Mouse (Mus musculus): ENCODE measurements around the gene Nedd8. TPM values are rescaled to one million over a fixed set of nuclear protein-coding genes. Genes with fewer than 3 reads are reported as not detected.

Gene Nedd8
- polyA plus RNA-seq, 1 experiment from 2014 or later, result 573 TPM

DNA sequence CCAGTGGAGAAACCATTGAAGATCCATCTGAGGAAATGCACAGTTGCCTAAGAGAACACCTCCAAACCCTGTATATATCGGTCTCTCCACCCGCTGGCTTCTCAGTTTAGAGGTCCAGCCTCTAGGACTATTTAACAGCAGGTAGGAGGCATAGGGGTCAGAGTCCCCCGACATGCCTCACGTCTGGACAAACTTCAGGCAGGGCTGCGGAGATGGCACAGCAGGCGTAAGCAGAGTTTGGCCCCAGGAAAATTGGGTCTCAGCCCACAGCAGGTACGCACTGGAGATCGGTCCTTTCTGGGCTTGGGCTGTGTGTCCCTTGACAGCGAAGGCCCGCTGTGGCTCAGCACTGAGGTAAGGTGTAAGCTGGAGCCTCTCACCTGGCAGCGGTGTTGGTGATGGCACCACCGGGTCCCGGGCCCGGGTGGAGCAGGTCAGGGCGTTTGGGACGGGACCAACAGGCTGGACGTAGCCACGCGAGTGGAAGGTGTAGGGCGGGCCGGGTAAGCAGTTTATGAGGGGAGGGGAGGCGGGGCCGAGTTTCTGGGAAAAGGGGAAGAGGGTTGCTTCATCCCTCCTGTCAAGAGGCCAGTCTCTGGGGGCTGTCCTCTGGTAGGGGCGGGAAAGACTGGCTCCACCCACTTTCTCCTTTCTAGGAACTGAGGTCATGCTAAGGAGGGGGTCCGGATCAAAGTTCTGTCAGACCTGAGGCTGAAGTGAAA is 41.2 kb upstream of the Nedd8 start:
- 11% methylated on average over 25 of the region's 25 CpGs for WGBS
- ATAC-seq (ENCODE audit: insufficient read depth, low FRiP score, low TSS enrichment) (no peak), DNase-seq (ENCODE audit: low spot score) (no peak)
- H3K4me3 ChIP-seq (ENCODE audit: low read depth, low read length), result no peak overlapping the region
- peaks cover 9% of the 10 kb centered on the region; the same call in 1 of the 2 replicates for H3K27me3 ChIP-seq (ENCODE audit: control insufficient read depth, insufficient read depth, low read length)
- H3K9me3 ChIP-seq (ENCODE audit: control insufficient read depth, low read length), result no peaks in the 10 kb centered on the region
- H3K9ac ChIP-seq (ENCODE audit: low read length), result no peak overlapping the region; the same call in 1 of the 2 replicates
- no peak overlapping the region for H3K4me2 ChIP-seq (ENCODE audit: low read depth)
- H3K4me1 ChIP-seq (ENCODE audit: control insufficient read depth, insufficient read depth, low read length), result 0 out of 2 replicates have a peak, but pooled peaks cover 3% of the 10 kb centered on the region
- H3K27ac ChIP-seq (ENCODE audit: low read depth, low read length), result no peak overlapping the region
- H3K36me3 ChIP-seq (ENCODE audit: control insufficient read depth, insufficient read depth, low read length), result 0 out of 2 replicates have a peak, but pooled peaks cover 2% of the 10 kb centered on the region

DNA sequence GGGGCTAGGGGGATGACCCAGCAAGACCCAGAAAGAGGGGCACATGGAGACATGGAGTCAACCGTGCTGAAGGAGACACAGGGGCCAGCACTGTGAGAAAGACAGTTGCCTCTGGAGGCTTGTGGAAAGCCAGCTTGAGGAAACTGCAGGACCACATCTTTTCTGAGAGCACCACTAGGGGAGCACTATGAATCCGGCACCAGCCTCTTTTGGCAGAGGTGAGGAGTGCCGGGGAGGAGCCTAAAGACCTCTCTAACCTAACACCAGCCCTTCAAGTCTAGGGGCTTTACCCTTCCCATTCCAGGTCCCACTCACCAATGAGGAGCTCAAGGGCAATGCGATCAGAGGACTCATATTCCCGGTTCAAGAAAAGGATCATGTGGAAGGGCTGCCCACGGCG is 39.9 kb upstream of the Nedd8 start:
- H3K4me1 ChIP-seq (ENCODE audit: control insufficient read depth, insufficient read depth, low read length), result 0 out of 2 replicates have a peak, but pooled peaks cover 3% of the 10 kb centered on the region
- ATAC-seq (ENCODE audit: insufficient read depth, low FRiP score, low TSS enrichment) (no peak), DNase-seq (ENCODE audit: low spot score) (no peak)
- no peaks in the 10 kb centered on the region for H3K36me3 ChIP-seq (ENCODE audit: control insufficient read depth, insufficient read depth, low read length)
- 78% methylated on average over 7 of the region's 7 CpGs for WGBS
- H3K4me3 ChIP-seq (ENCODE audit: low read depth, low read length), result no peak overlapping the region
- no peak overlapping the region for H3K4me2 ChIP-seq (ENCODE audit: low read depth)
- H3K9me3 ChIP-seq (ENCODE audit: control insufficient read depth, low read length), result no peaks in the 10 kb centered on the region
- H3K9ac ChIP-seq (ENCODE audit: low read length), result no peak overlapping the region
- no peak overlapping the region for H3K27ac ChIP-seq (ENCODE audit: low read depth, low read length)
- H3K27me3 ChIP-seq (ENCODE audit: control insufficient read depth, insufficient read depth, low read length), result peaks cover 9% of the 10 kb centered on the region; the same call in 1 of the 2 replicates

DNA sequence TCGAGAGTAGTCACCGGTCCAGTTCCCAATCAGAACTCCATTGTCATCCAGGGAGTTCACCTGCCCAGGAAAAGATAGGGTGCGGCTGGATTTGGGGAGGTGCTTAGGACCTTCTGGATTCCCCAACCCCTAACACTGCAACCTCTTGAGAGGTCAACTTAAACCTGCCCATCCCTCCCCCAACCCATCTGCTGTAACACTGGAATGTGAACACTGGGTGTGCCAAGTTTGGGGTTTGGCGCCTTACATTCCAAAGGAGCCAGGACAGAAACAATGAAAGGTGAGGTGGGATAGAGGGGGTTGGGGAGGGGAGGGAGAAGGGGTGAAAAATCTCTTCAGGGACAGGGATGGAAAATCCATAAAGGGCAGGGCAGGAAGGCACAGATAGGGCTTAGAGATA is 37.6 kb upstream of the Nedd8 start:
- no peak overlapping the region for H3K4me3 ChIP-seq (ENCODE audit: low read depth, low read length)
- H3K27ac ChIP-seq (ENCODE audit: low read depth, low read length), result no peak overlapping the region
- peaks cover 9% of the 10 kb centered on the region; the same call in 1 of the 2 replicates for H3K27me3 ChIP-seq (ENCODE audit: control insufficient read depth, insufficient read depth, low read length)
- 0 out of 2 replicates have a peak, but pooled peaks cover 3% of the 10 kb centered on the region for H3K4me1 ChIP-seq (ENCODE audit: control insufficient read depth, insufficient read depth, low read length)
- H3K36me3 ChIP-seq (ENCODE audit: control insufficient read depth, insufficient read depth, low read length), result no peaks in the 10 kb centered on the region
- H3K4me2 ChIP-seq (ENCODE audit: low read depth), result no peak overlapping the region
- no peak overlapping the region for H3K9ac ChIP-seq (ENCODE audit: low read length)
- ATAC-seq (ENCODE audit: insufficient read depth, low FRiP score, low TSS enrichment) (no peak), DNase-seq (ENCODE audit: low spot score) (no peak)
- WGBS, result 87% methylated on average over 4 of the region's 4 CpGs
- no peaks in the 10 kb centered on the region for H3K9me3 ChIP-seq (ENCODE audit: control insufficient read depth, low read length)

DNA sequence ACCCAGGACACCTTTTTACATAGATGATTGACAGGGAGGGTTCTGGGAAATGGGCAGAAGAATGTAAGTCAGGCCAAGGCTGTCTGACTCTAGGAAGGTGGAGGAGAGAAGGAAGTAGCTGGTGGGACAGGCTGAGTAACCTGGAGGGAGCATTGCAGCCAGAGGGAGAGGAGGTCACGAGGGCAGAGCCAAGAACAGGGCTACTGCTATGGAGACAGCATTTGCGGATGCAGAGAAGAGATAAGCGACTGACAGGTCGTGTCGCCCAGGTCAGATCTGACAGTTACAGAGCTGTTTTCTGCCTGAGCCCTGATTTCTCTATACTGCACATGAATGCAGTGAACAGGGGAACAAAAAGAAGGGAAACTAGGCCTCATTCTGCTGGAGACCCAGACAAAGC is 35.5 kb upstream of the Nedd8 start:
- H3K9me3 ChIP-seq (ENCODE audit: control insufficient read depth, low read length), result no peaks in the 10 kb centered on the region

DNA sequence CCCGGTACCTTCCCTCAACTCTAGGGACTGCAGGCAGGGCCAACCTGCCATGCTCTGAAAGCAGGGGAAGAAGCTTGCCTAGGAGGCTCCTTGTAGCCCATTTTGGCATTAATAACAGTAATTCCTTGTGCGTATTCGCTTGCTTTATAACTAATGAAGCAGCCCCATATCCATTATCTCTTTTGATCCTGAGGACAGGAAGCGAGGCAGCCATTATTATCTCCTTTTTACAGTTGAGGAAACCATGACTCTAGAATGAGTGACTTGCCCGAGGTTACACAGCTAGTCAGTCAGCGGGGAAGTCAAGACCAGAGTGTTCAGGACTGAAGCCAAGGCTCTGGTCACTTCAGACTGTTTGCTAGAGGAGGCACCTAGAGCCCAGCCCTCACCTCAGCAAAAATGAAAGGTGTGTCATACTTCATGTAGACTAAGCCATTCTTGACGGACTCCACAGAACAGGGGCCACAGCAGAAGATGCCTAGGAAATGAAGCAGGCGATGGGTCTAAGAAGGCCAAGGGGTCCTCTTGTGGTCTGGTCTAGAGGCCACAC is 34.2 kb upstream of the Nedd8 start:
- Histone ChIP-seq H3K4me2 (ENCODE audit: low read depth) (no peak overlapping the region), H3K27me3 (ENCODE audit: control insufficient read depth, insufficient read depth, low read length) (no peaks in the 10 kb centered on the region), H3K9ac (ENCODE audit: low read length) (no peak overlapping the region), H3K4me3 (ENCODE audit: low read depth, low read length) (no peak overlapping the region), H3K4me1 (ENCODE audit: control insufficient read depth, insufficient read depth, low read length) (no peaks in the 10 kb centered on the region), H3K36me3 (ENCODE audit: control insufficient read depth, insufficient read depth, low read length) (no peaks in the 10 kb centered on the region), H3K9me3 (ENCODE audit: control insufficient read depth, low read length) (no peaks in the 10 kb centered on the region), H3K27ac (ENCODE audit: low read depth, low read length) (no peak overlapping the region)
- no peak for DNase-seq (ENCODE audit: low spot score)
- ATAC-seq (ENCODE audit: insufficient read depth, low FRiP score, low TSS enrichment), result no peak
- 90% methylated on average over 8 of the region's 8 CpGs for WGBS

More for the DNA sequence above, 35.5 kb upstream of the Nedd8 start:
- 84% methylated on average over 5 of the region's 5 CpGs for WGBS
- DNase-seq (ENCODE audit: low spot score) (no peak), ATAC-seq (ENCODE audit: insufficient read depth, low FRiP score, low TSS enrichment) (no peak)
- Histone ChIP-seq H3K9ac (ENCODE audit: low read length) (no peak overlapping the region), H3K4me1 (ENCODE audit: control insufficient read depth, insufficient read depth, low read length) (no peaks in the 10 kb centered on the region), H3K27me3 (ENCODE audit: control insufficient read depth, insufficient read depth, low read length) (peaks cover 4% of the 10 kb centered on the region; the same call in 1 of the 2 replicates), H3K36me3 (ENCODE audit: control insufficient read depth, insufficient read depth, low read length) (no peaks in the 10 kb centered on the region), H3K4me3 (ENCODE audit: low read depth, low read length) (no peak overlapping the region), H3K4me2 (ENCODE audit: low read depth) (no peak overlapping the region), H3K27ac (ENCODE audit: low read depth, low read length) (no peak overlapping the region)

DNA sequence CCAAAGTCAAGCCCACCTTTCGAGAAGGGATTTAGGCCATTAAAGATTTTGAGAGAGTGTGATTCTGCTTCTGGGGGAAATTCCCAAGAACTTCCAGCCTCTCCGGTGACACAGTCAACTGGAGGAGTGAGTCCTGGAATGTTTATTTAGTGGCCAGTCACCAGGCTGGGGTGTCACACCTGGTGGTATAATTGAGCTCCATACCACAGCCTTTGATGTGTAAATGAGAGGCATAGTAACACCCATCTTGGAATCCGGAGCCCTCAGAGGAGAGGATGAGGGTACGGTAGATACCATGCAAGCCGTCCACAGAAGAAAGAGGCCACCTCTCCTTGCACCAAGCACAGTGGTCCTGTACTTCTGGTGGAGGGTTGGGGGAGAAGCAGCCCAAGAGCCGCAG is 30.8 kb upstream of the Nedd8 start:
- 58% methylated on average over 6 of the region's 6 CpGs for WGBS
- Histone ChIP-seq H3K27ac (ENCODE audit: low read depth, low read length) (no peak overlapping the region), H3K9ac (ENCODE audit: low read length) (no peak overlapping the region), H3K4me1 (ENCODE audit: control insufficient read depth, insufficient read depth, low read length) (no peaks in the 10 kb centered on the region), H3K36me3 (ENCODE audit: control insufficient read depth, insufficient read depth, low read length) (no peaks in the 10 kb centered on the region), H3K4me2 (ENCODE audit: low read depth) (no peak overlapping the region), H3K4me3 (ENCODE audit: low read depth, low read length) (no peak overlapping the region), H3K27me3 (ENCODE audit: control insufficient read depth, insufficient read depth, low read length) (no peaks in the 10 kb centered on the region), H3K9me3 (ENCODE audit: control insufficient read depth, low read length) (no peaks in the 10 kb centered on the region)
- DNase-seq (ENCODE audit: low spot score) (no peak), ATAC-seq (ENCODE audit: insufficient read depth, low FRiP score, low TSS enrichment) (no peak)

DNA sequence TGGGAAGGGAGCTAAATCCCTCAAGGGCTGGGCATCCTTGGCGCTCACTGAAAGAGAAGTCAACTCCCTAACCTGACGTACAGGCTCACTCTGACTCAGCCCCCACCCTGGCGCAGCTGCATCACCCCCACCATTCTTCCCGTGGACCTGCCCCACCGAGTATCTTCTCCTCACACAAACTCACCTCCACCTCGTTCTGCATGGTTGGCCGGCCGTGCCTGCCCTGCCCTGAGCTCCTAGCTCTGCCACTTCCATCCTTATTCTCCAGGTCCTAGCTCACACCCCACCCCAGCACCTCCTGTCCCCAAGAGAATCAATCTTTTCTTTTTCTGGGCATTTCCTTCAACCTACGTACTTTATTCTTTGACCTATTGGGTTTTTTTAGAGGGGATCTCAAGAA is 29.2 kb upstream of the Nedd8 start:
- no peak for DNase-seq (ENCODE audit: low spot score)
- no peak overlapping the region for H3K27ac ChIP-seq (ENCODE audit: low read depth, low read length)
- H3K9ac ChIP-seq (ENCODE audit: low read length), result no peak overlapping the region
- no peaks in the 10 kb centered on the region for H3K4me1 ChIP-seq (ENCODE audit: control insufficient read depth, insufficient read depth, low read length)
- H3K27me3 ChIP-seq (ENCODE audit: control insufficient read depth, insufficient read depth, low read length), result no peaks in the 10 kb centered on the region
- no peaks in the 10 kb centered on the region for H3K9me3 ChIP-seq (ENCODE audit: control insufficient read depth, low read length)
- H3K4me3 ChIP-seq (ENCODE audit: low read depth, low read length), result no peak overlapping the region
- H3K4me2 ChIP-seq (ENCODE audit: low read depth), result no peak overlapping the region
- no peak for ATAC-seq (ENCODE audit: insufficient read depth, low FRiP score, low TSS enrichment)
- no peaks in the 10 kb centered on the region for H3K36me3 ChIP-seq (ENCODE audit: control insufficient read depth, insufficient read depth, low read length)
- WGBS, result 77% methylated on average over 9 of the region's 9 CpGs

DNA sequence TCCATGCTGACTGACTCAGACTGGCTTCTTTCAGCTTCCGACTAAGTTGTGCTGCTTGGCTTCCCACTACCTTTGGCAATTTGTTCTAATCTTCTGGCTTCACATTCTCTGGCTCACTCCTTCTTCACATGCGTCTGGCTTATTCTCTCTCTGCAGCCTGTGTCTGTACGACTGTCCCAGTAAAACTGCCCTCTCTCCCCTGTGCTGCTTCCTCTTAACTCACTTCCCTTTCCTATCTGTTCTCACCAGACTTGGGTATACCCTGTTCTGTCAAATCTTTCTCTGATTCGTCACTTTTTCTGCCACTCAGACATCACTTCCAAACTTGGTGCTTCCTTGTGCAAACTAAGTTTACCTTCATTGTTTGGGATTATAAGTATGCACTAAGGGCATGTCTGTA is 25.3 kb upstream of the Nedd8 start:
- no peaks in the 10 kb centered on the region for H3K4me1 ChIP-seq (ENCODE audit: control insufficient read depth, insufficient read depth, low read length)
- no peak overlapping the region for H3K9ac ChIP-seq (ENCODE audit: low read length)
- 86% methylated on average over 4 of the region's 4 CpGs for WGBS
- H3K27ac ChIP-seq (ENCODE audit: low read depth, low read length), result no peak overlapping the region
- ATAC-seq (ENCODE audit: insufficient read depth, low FRiP score, low TSS enrichment) (no peak), DNase-seq (ENCODE audit: low spot score) (no peak)
- no peaks in the 10 kb centered on the region for H3K9me3 ChIP-seq (ENCODE audit: control insufficient read depth, low read length)
- H3K36me3 ChIP-seq (ENCODE audit: control insufficient read depth, insufficient read depth, low read length), result no peaks in the 10 kb centered on the region
- no peaks in the 10 kb centered on the region for H3K27me3 ChIP-seq (ENCODE audit: control insufficient read depth, insufficient read depth, low read length)
- H3K4me3 ChIP-seq (ENCODE audit: low read depth, low read length), result no peak overlapping the region
- no peak overlapping the region for H3K4me2 ChIP-seq (ENCODE audit: low read depth)

DNA sequence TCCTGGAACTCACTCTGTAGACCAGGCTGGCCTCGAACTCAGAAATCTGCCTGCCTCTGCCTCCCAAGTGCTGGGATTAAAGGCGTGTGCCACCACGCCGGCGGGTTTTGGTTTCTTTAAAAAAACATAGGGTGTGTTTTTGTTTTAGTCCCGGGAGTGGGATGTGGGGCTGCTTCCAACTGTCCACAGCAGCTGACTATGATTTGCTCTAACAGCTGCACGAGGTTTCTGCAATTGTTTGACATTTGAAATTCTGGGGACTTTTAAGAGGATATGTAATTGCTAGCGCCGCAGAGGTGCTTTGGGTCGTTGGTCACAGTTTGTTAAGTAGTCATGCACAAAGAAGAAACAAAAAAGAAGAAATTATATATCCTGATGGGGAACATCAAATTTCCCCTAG is 17.5 kb upstream of the Nedd8 start:
- H3K9me3 ChIP-seq (ENCODE audit: control insufficient read depth, low read length), result no peaks in the 10 kb centered on the region
- H3K27ac ChIP-seq (ENCODE audit: low read depth, low read length), result no peak overlapping the region
- H3K4me3 ChIP-seq (ENCODE audit: low read depth, low read length), result no peak overlapping the region
- ATAC-seq (ENCODE audit: insufficient read depth, low FRiP score, low TSS enrichment), result no peak
- H3K36me3 ChIP-seq (ENCODE audit: control insufficient read depth, insufficient read depth, low read length), result no peaks in the 10 kb centered on the region
- H3K27me3 ChIP-seq (ENCODE audit: control insufficient read depth, insufficient read depth, low read length), result no peaks in the 10 kb centered on the region
- no peak for DNase-seq (ENCODE audit: low spot score)
- no peak overlapping the region for H3K9ac ChIP-seq (ENCODE audit: low read length)
- no peak overlapping the region for H3K4me2 ChIP-seq (ENCODE audit: low read depth)
- WGBS, result 79% methylated on average over 10 of the region's 10 CpGs
- H3K4me1 ChIP-seq (ENCODE audit: control insufficient read depth, insufficient read depth, low read length), result no peaks in the 10 kb centered on the region

Measured in neural tube, embryonic 11.5 days (tissue).